Mouse (Mus musculus) lung, postnatal 10 days (tissue): ENCODE measurements around the gene Adam15.

ENCODE experiments used
- DNase-seq: peaks from one replicate; pipeline ENCODE4 v3.0.0; 2021

Adam15 gene

DNA sequence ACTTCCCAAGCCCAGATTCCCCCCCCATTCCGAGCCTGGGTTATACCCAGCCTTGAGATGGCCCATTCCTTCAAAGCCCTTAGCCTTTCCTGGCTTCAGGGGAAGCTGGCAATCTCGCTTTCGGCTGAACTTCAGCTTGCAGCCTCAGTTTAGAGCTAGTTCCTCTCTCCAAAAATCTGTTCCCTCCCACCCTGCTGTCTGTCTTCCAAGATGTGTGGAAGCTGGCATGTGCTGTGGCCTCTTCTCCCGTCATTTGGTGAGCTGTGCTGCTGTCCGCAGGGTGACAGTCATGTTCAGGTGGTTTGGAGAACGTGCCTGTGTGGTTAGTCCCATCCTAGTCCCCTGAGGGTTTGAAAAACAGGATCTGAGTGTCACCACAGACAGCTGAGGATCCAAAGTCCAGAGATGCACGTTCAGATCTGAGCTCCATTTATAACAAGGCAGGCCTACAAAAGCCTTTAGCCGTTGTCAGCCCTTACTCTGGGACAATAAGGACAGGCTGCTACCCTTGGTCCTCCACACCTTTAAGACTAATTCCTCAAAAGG is 54.0 kb downstream of the Adam15 start:
- no peak for DNase-seq

DNA sequence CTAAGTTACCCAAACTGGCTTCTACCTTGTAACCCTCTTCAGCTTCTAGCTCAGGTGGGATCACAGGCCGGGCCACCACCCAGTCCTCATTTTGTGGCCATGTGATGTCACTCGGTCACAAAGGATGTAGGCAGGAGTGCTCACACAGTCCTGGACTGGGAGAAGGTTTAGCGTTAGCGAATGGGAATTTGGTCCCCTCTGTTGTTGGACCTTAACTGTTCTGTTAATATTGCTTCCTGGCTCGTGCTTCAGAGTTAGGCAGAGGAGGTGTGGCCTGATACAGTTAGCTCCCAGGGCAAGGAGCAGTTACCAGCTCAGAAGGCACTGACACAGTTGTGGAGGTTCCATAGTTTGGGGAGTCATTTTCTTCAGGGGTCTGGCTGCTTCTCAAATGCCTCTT is 55.6 kb downstream of the Adam15 start:
- no peak for DNase-seq

DNA sequence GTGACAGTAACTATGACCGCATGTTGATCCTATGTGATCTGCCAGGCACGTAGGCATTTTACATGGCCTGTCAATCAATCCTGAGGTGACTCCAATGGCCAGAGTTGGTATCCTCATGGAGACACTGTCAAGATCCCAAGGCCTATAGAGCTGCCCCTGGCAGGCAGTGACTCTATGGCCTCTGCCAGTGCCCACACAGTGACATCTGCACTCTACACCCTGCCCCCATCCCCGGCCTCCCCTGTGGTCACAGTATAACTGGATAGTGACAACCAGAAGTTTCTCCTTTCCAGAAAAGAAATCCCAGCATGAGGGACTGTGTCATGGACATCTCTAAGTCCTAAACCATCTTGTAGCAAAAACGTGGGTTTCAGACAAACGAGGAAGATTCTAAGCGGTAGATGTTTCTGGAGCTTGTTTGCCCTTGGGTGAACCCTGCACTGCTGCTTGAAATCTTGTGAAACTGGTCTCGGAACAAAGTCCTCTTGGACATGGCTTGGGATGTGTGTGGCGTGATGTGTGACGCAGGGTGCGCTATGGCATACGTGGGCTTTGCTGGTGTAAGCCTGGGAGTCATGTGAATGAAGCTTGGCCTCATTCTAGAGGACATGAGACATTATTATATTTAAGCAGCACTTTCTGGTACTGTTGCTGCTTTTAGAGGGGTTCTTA is 56.4 kb downstream of the Adam15 start:
- no peak for DNase-seq

DNA sequence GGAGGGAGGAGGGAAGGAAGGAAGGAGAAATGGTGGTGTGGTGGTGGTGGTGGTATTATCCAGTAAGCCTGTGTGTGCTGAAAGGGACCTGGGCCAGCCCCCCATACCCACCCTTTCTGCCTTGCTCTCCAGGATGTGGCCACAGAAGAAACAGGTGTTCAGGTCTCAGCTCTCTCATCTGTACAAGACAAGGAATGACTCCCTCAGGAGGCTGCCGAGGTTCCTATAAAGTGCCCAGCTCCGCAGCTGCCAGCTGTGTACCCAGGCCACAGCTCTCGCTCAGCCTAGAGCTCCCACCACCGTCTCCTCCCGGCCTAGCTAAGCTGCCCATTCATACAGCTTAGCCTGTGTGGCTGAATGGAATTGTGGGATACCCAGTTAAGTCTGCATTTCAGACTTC is 57.5 kb downstream of the Adam15 start:
- no peak for DNase-seq

DNA sequence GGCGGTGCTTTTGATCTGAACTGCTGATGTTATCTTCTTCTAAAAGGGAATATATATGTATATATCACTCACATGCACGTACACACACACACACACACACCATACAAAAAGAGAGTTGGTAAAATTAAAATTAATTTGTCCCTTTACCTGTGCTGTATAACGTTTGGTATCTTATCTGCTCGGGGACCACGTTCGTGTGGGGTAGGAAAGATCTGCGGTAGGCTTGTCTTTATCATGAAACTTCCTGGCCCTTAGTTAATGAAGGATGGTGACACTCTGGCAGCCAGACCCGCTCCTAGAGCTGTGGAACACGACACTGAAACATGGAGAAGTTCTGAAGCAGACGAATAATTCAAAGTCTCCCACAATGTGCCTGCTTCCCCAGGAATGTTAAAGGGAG is 57.9 kb downstream of the Adam15 start:
- no peak for DNase-seq
